Mouse (Mus musculus) gastrocnemius, postnatal 10 days (tissue): ENCODE measurements around the gene Ccdc28b. TPM values are rescaled to one million over a fixed set of nuclear protein-coding genes. Genes with fewer than 3 reads are reported as not detected.

ENCODE experiments used
- DNase-seq: peaks from one replicate; pipeline ENCODE4 v3.0.0; 2021; ENCODE audit warnings: mixed read lengths
- long read RNA-seq, 2 experiments: library from polyadenylated mRNA; stranded (forward); transcript quantifications; one replicate each; pipeline ENCODE4 v2.0.0; 2021
- total RNA-seq, 2 experiments: library from RNA; stranded (reverse); gene quantifications; 2 replicates each; pipeline ENCODE4 v1.2.3; 2021

Gene Ccdc28b
- 10 to 100 TPM; 59.5 to 60.6 TPM for total RNA-seq
- long read RNA-seq, experiment 1, transcript Ccdc28b-201 (6 exons, 879 nt), result major isoform, 26 of 37 reads
- long read RNA-seq, experiment 1, partial matches to known transcripts, result 1 of 37 reads
- long read RNA-seq, experiment 1, other reads (novel, unspliced or antisense), result 3 of 37 reads
- long read RNA-seq, experiment 2, transcript Ccdc28b-201 (6 exons, 879 nt), result major isoform, 25 of 32 reads
- long read RNA-seq, experiment 2, partial matches to known transcripts, result 0 of 32 reads
- long read RNA-seq, experiment 2, other reads (novel, unspliced or antisense), result 4 of 32 reads

GRCm38 (mm10) chr4:129623681-129624091, at the start of gene Ccdc28b:
TSS of gene Ccdc28b (minus strand) at chr4:129623947.
- no peak for DNase-seq

GRCm38 (mm10) chr4:129672878-129673449, 49.2 kb upstream of the Ccdc28b start:
- no peak for DNase-seq

DNA sequence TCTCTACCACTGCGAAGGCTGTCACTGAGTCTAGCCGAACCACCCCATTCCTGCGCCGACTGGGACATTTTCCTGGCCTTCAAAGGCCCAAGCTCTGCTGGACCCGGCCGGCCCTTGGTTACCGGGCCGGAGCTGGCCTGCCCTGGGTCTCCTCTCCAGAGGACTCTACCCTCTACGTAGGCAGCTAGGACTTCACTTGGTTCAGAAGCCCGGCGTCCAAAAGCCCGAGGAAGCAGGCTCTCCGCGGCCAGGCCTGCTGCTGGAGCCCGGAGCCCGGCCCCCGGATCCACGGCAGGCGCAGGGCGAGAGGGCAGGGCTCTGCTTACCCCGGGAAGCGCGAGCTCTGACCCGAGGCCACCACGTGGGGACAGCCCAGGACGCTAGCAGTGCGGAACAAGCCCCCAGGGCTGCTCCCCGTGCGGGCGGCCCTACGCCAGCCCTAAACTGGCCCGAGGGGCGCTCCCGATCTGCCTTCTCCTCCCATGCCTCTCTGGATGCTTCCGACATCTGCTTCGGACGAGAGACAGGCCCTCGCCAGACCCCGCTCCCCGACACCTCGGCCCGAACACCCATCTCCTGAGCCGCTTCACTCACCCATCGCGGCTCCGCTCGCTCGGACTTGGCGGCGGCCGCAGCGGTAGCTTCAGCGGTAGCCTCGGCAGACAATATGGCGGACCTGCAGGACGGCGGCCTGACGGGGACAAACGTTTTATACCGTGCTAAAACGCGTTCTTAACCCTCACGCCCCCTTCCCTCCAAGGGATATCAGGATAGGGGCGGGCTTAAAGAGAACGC, 48.5 kb upstream of the Ccdc28b start, which contains the start of gene Kpna6:
TSS of gene Kpna6 (minus strand) at position 685 of the 795 bp plus-strand sequence.
- DNase-seq, result peak; percentile 87

GRCm38 (mm10) chr4:129671491-129672082, 47.8 kb upstream of the Ccdc28b start:
- peak; percentile 36 for DNase-seq

DNA sequence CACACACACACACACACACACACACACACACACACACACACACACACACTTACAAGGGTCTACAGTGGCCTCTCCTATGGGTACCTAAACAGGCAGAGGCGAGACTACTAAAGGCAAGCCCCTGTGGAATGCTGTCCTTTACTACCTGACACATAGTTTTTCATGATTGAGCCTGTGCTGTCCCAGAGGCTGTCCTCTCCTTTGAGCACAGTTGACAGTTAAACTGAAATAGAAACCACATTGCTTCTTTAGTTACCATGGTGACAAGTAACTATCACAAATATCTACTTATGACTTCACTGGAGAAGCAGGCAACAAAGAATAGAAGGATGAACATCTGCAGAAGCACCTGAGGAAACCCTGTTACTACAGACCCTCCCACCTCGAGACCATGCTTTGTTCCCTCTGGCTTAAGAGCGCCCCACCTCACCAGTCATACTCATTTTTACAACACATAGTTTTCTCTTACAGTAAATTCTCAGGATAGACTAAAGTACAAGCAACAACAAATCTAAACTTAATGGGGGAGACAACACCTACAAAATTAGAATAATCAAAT, 38.6 kb upstream of the Ccdc28b start:
- no peak for DNase-seq

DNA sequence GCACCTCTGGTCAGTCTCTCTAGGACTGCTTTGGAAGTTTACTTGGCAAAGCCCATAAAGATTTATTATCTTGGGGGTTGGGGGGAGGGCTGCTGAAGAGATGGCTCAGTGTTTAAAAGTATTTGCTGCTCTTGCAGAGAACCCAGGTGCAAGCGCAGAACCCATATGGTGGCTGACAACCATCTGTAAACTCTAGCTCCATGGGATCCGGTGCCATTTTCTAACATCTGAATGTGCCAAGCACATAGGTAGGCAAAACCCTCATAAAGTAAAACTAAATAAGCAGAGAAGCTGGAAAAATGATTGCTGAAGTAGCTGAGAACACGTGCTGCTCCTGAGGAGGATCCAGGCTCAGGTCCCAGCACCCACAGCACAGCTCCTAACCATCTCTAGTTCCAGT, 37.8 kb upstream of the Ccdc28b start:
- no peak for DNase-seq

GRCm38 (mm10) chr4:129654770-129655169, 31.0 kb upstream of the Ccdc28b start:
- no peak for DNase-seq

DNA sequence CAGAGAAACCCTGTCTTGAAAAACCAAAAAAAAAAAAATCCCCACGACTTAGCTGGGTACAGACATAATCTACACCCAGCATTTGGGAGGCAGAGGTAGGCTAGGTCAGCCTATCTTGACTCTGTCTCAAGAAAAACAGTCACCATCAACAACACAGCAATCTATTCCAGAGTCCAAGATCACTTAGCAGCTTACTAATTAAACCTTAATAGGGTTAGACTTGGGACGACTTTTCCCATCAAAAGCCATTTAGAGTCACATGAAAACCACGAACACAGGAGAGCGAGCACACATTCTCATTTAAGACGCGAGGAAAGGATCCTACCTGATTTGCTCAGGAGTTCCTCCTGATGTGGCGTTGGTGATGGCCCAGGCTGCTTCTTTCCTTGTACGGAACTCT, 26.6 kb upstream of the Ccdc28b start:
- no peak for DNase-seq

GRCm38 (mm10) chr4:129648656-129649055, 24.9 kb upstream of the Ccdc28b start:
- no peak for DNase-seq

DNA sequence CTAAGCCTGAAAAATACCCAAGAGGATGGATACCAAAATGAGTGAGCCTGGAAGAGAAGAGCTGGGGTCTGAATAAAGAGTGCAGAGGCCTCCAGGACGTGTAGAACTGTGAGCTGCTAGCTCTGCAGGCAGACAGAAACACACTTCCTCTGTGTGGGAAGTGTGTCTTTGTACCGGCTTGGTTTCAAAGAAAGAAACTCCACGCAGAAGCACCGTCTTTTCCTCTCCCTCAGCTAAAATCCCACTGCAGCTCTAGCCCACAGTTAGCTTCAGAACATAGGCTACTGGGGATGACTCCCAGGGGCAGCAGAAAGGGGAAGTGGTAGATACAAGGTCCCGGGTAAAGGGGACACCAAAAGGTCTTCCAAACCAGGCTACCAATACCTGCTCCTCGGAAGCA, 21.5 kb upstream of the Ccdc28b start:
- no peak for DNase-seq

DNA sequence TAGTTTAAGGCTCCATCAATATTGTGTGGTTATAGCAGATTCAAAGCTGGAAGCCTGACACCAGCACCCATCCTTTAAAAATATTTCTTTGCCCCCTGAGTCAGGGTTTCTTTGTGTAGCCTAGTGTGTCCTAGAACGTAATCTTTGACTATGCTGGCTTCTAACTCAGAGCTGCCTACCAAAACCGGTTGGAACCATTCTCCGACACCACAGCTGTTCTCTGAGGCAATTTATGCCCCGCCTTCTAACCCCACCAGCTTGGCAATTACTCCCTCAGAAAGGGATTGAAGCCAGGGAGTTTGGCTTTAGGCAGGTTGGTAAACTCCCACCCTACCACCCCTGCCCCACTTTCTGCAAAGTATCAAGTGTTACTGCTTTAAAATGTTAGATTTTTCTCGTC, 18.0 kb upstream of the Ccdc28b start:
- DNase-seq, result no peak

DNA sequence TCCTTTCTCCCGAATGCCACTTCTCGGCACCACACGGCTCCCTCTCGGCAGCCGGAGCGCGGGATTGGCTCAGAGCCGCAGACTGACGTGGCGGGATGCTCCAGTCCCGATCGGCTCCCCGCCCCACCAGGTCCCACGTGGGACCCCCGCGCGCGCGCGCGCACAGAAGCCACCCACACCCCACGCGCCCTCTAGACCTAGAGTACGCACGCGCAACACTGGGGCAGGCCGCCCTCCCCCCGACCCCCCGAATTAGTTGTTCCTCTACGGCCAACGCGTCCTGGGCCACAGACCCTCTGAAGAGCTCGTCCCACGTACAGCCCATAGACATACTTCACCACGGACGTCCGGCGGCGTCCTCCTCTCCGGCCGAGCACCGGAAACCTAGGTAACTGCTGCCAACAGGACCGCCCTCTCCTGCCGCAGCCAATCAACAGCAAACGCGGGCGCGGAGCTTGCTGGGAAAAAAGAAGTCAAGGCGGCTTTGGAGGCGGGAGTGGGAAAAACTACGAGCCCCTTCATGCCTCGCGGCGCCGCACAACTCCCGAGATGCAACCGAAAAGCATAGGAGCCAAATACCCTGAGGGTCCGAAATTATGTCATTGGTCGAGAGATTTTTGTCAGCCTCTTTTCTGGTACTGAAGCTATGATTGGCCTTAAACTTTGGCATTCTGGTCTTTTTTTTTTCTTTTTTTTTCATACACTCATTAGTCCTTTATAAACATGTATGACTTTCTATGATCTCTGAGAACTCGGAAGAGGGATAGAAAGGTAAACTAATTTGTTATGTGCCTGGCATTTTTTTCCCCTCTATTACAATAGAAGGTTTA, 17.1 kb upstream of the Ccdc28b start, which contains the start of gene Txlna:
TSS of gene Txlna (minus strand) at position 428 of the 830 bp plus-strand sequence.
- DNase-seq, result peak; percentile 97

GRCm38 (mm10) chr4:129640101-129640637, 16.4 kb upstream of the Ccdc28b start:
- peak; percentile 46 for DNase-seq

GRCm38 (mm10) chr4:129639221-129639620, 15.5 kb upstream of the Ccdc28b start:
- DNase-seq, result no peak

GRCm38 (mm10) chr4:129633852-129634251, 10.1 kb upstream of the Ccdc28b start:
- DNase-seq, result no peak

DNA sequence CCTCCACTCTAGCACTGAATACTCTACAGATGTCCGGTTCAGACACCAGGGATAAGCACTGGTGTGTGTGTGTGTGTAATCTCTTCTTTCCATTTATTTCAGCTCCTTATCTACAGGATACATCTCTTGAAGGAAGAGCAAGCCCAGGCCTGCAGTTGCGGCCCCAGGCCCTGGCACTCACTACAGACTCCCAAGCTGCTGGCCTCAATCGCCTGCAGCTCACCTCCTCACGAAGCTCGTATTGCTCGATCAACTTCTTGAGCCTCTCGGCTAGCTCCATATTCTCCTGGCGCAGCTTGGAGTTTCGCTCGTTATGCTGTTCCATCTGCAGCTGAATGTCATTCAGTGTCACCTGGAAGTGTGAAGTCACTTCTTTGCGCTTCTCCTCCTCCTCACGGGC, 8.1 kb upstream of the Ccdc28b start:
- no peak for DNase-seq

- peak; percentile 39 for DNase-seq
These were observed 7.2 kb upstream of the Ccdc28b start for GRCm38 (mm10) chr4:129630944-129631343.

DNA sequence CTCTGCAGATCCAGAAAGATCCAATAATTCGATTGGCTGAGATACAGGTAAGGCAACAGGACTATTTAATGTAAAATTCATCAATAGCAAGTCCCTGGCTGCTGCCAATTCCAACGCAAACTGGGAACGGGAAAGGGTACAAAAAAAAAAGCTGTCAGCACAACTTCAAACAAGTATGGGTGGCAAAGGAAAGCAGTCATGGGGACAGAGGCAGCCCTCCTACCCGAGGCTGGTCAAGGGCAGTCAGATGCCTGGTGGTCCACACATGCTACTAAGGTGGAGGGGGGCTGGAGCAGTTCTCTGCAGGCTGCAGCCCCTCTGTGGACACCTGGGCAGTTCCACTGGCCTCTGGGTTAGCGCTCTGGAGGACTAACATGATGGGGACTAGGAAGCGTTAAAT, 2.3 kb upstream of the Ccdc28b start:
- no peak for DNase-seq

DNA sequence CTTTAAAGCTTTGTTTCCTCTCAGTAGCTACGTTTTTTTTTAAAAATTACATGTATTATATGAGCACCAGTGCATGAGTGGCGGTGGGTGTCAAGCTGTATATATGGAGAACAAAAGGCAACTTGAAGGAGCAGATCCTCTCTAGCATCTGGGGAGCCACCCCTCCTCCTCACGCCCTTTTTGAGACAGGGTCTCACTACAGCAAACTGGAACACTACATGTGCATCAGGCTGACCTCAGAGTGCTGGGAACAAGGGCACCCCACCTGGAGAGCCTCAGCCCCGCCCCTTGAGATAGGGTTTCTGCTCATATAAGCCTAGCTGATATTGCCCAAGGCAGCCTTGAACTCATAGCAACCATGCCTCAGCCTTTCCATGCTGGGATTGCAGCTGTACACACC, 1.7 kb upstream of the Ccdc28b start:
- no peak for DNase-seq

- peak; percentile 36 for DNase-seq
These were observed 1.3 kb upstream of the Ccdc28b start for GRCm38 (mm10) chr4:129625029-129625370.
